Mouse (Mus musculus) liver, adult 10 weeks (tissue): ENCODE data around the gene Gm17416. TPM values are rescaled to one million over a fixed set of nuclear protein-coding genes. Genes with fewer than 3 reads are reported as not detected.

Source experiments
- polyA plus RNA-seq: library from polyadenylated mRNA; stranded (reverse); fragments of 350-450 nt; fragmentation: Illumina TruSeq; extraction: RNeasy Lipid Tissue Mini Kit (QIAGEN cat#74804); gene quantifications from one replicate; pipeline ENCODE4 v1.2.3, GENCODE M21; 2014; ENCODE audit warnings: low read depth, low replicate concordance

Gm17416 gene
- not detected for polyA plus RNA-seq

GRCm38 (mm10) chr2:152569038-152569437, at the start of gene Gm17416:
Gene Gm17416, plus strand, starts transcription at chr2:152569338.

GRCm38 (mm10) chr2:152539944-152540710, 29.0 kb upstream of the Gm17416 start, which contains the start of gene Defb29:
Gene Defb29, minus strand, starts transcription at chr2:152540098.

GRCm38 (mm10) chr2:152572114-152572794, 3.1 kb downstream of the Gm17416 start, which contains the start of gene Defb21:
Gene Defb21, plus strand, starts transcription at chr2:152572744.

GRCm38 (mm10) chr2:152580107-152580506, 11.0 kb downstream of the Gm17416 start, which contains the start of gene Defb19:
Gene Defb19, minus strand, starts transcription at chr2:152580312.

DNA sequence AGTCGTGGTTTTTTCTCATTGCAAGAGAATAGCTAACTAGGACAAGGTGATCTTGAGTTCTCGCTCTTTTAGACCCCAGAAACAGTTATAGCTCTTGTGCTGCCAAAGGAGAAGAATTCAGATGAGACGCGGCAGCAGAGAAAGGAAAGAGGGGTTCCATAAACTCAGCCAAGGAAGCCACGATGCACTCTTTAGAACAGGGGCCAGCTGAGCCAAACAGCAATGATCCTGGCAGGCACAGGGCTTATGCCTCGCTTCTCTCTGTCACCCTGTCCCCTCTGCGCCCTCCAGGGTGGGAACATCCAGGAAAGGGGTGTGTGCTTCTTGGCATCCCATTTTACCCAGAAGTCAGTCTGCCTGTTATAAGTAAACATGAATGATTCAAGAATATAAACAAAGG, 30.2 kb downstream of the Gm17416 start, which contains the start of gene Defb45:
TSS of gene Defb45 (minus strand) at position 101 of the 400 bp plus-strand sequence.

GRCm38 (mm10) chr2:152604057-152604456, 34.9 kb downstream of the Gm17416 start, which contains the start of gene Defb36:
Gene Defb36, plus strand, starts transcription at chr2:152604327.

Other genes with a start within 250 kb of the Gm17416 start
- 1.8 TPM for gene Rbck1, start 236.7 kb upstream of the Gm17416 start, polyA plus RNA-seq
- 0.61 TPM for gene Trib3, start 225.3 kb upstream of the Gm17416 start, polyA plus RNA-seq
- not detected for gene Nrsn2, start 192.7 kb upstream of the Gm17416 start, polyA plus RNA-seq
- gene Sox12, start 171.3 kb upstream of the Gm17416 start, polyA plus RNA-seq: 0.34 TPM
- gene Zcchc3, start 154.3 kb upstream of the Gm17416 start, polyA plus RNA-seq: 0.19 TPM
- not detected for gene 6820408C15Rik, start 153.8 kb upstream of the Gm17416 start, polyA plus RNA-seq
- gene Defb23, start 104.7 kb upstream of the Gm17416 start, polyA plus RNA-seq: not detected
- gene Defb20, start 92.3 kb upstream of the Gm17416 start, polyA plus RNA-seq: not detected
- gene Defb22, start 79.2 kb upstream of the Gm17416 start, polyA plus RNA-seq: not detected
- gene Defb26, start 57.6 kb upstream of the Gm17416 start, polyA plus RNA-seq: not detected
- not detected for gene Defb28, start 51.1 kb upstream of the Gm17416 start, polyA plus RNA-seq
- not detected for gene Defb29, start 29.2 kb upstream of the Gm17416 start, polyA plus RNA-seq
- not detected for gene Defb21, start 3.4 kb downstream of the Gm17416 start, polyA plus RNA-seq
- gene Defb19, start 11.0 kb downstream of the Gm17416 start, polyA plus RNA-seq: not detected
- not detected for gene Defb45, start 30.1 kb downstream of the Gm17416 start, polyA plus RNA-seq
- gene Defb36, start 35.0 kb downstream of the Gm17416 start, polyA plus RNA-seq: not detected
- gene Defb25, start 53.7 kb downstream of the Gm17416 start, polyA plus RNA-seq: not detected
- not detected for gene Rem1, start 57.6 kb downstream of the Gm17416 start, polyA plus RNA-seq
- 35.5 TPM for gene H13, start 100.1 kb downstream of the Gm17416 start, polyA plus RNA-seq
- 6.6 TPM for gene Mcts2, start 117.7 kb downstream of the Gm17416 start, polyA plus RNA-seq
- gene Id1, start 166.9 kb downstream of the Gm17416 start, polyA plus RNA-seq: 8.1 TPM
- not detected for gene Cox4i2, start 184.8 kb downstream of the Gm17416 start, polyA plus RNA-seq